Mouse (Mus musculus) ZHBTc4 (cell line): ENCODE measurements around the gene Olfr1094.

Experiments
- DNase-seq: peaks from one replicate; pipeline ENCODE4 v3.0.0-alpha.2; 2011; ENCODE audit warnings: low read depth, low spot score

Gene Olfr1094

GRCm38 (mm10) chr2:86824363-86824762 lies at the start of gene Olfr1094:
Gene Olfr1094 (plus strand): TSS chr2:86824663.
- DNase-seq: no peak

- DNase-seq: no peak
Measured at GRCm38 (mm10) chr2:86782179-86782578, 42.3 kb upstream of the Olfr1094 start, which contains the start of gene Olfr1093. Gene Olfr1093 (plus strand): TSS chr2:86782479.

GRCm38 (mm10) chr2:86809918-86810317 lies 14.5 kb upstream of the Olfr1094 start, which contains the start of gene Olfr141:
Gene Olfr141 (minus strand): TSS chr2:86810018.
- no peak for DNase-seq

- DNase-seq: no peak
Measured at GRCm38 (mm10) chr2:86851596-86851995, 27.1 kb downstream of the Olfr1094 start, which contains the start of gene Olfr1095. Gene Olfr1095 (minus strand): TSS chr2:86851696.

GRCm38 (mm10) chr2:86874702-86875101 lies 50.2 kb downstream of the Olfr1094 start, which contains the start of gene Gm13723:
Gene Gm13723 (minus strand): TSS chr2:86874802.
- DNase-seq: no peak
